Mouse (Mus musculus) liver, embryonic 15.5 days (tissue): ENCODE results near the gene St6gal1. TPM values are rescaled to one million over a fixed set of nuclear protein-coding genes. Genes with fewer than 3 reads are reported as not detected.

Experiments used
- ATAC-seq: fragments of 200-750 bp; cut with Nextera tagmentation; 2 replicates; pipeline ENCODE4 v1.8.0; 2017; ENCODE audit warnings: moderate number of reproducible peaks, mild to moderate bottlenecking, moderate library complexity; ENCODE audit not compliant: insufficient read depth
- H3K27ac ChIP-seq: fragments of 300-500 bp; sonication (generic); replicated peaks from 2 replicates; pipeline ENCODE4 v1.5.1; 2015; ENCODE audit warnings: mild to moderate bottlenecking, inconsistent platforms
- H3K27me3 ChIP-seq: fragments of 300-500 bp; sonication (generic); 2 replicates; pipeline ENCODE4 v1.6.1; 2015; ENCODE audit warnings: mild to moderate bottlenecking, inconsistent platforms
- H3K36me3 ChIP-seq: fragments of 300-500 bp; sonication (generic); replicated peaks from 2 replicates; pipeline ENCODE4 v1.6.1; 2015; ENCODE audit warnings: moderate library complexity, mild to moderate bottlenecking, inconsistent platforms
- H3K4me1 ChIP-seq: fragments of 300-500 bp; sonication (generic); replicated peaks from 2 replicates; pipeline ENCODE4 v1.6.1; 2015; ENCODE audit warnings: inconsistent platforms
- H3K4me2 ChIP-seq: fragments of 300-500 bp; sonication (generic); 2 replicates; pipeline ENCODE4 v1.6.1; 2015; ENCODE audit warnings: moderate library complexity, mild to moderate bottlenecking, inconsistent platforms
- H3K4me3 ChIP-seq: fragments of 300-500 bp; sonication (generic); replicated peaks from 2 replicates; pipeline ENCODE4 v1.5.1; 2015; ENCODE audit warnings: mild to moderate bottlenecking, inconsistent platforms
- H3K9ac ChIP-seq: fragments of 300-500 bp; sonication (generic); 2 replicates; pipeline ENCODE4 v1.6.1; 2015; ENCODE audit warnings: moderate library complexity, mild to moderate bottlenecking, inconsistent platforms
- H3K9me3 ChIP-seq: fragments of 300-500 bp; sonication (generic); replicated peaks from 2 replicates; pipeline ENCODE4 v1.6.1; 2016; ENCODE audit warnings: inconsistent platforms
- WGBS: fragments of 180-500 bp; shearing (Covaris S2); methylation state at CpG from one replicate; pipeline ENCODE4 v1.1.7; 2015; ENCODE audit warnings: mixed read lengths; ENCODE audit not compliant: insufficient replicate concordance; 5-methylcytosine and 5-hydroxymethylcytosine counted together
- polyA plus RNA-seq: library from polyadenylated mRNA; unstranded; fragments of >200 nt; fragmentation: Nextera tagmentation; extraction: Ambion mirVana; gene quantifications from 2 replicates; pipeline ENCODE4 v1.2.1, GENCODE M21; 2015

The St6gal1 gene
- polyA plus RNA-seq, 1 experiment from 2014 or later, result 12.9 TPM

DNA sequence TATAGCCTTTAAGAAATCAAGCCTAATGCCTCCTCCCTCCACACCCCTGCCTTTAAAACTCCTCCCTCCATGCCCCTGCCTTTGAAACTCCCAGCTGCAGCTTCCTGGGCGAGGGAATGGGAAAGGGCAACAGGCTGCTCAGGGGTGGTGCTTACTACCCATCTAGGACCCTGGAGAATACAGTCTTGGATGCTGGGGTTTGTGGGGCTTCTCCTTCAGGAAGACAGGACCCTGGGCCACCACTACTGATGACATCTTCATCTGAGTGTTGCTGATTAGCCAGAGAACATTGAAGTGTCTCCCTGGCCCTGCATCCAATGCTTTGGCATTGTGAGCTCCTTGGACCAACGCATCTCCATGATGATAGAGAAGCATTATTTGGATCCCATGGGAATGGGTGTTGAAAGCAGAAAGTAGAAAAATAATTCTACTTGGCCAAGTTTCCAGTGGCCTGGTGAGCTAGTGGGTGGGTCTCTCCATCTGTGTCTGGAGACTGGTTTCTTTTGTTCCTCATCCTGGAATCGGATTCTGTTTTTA lies 137.0 kb downstream of the St6gal1 start:
- H3K27ac ChIP-seq, result no peak overlapping the region
- WGBS, result 49% methylated on average over 3 of the region's 3 CpGs

DNA sequence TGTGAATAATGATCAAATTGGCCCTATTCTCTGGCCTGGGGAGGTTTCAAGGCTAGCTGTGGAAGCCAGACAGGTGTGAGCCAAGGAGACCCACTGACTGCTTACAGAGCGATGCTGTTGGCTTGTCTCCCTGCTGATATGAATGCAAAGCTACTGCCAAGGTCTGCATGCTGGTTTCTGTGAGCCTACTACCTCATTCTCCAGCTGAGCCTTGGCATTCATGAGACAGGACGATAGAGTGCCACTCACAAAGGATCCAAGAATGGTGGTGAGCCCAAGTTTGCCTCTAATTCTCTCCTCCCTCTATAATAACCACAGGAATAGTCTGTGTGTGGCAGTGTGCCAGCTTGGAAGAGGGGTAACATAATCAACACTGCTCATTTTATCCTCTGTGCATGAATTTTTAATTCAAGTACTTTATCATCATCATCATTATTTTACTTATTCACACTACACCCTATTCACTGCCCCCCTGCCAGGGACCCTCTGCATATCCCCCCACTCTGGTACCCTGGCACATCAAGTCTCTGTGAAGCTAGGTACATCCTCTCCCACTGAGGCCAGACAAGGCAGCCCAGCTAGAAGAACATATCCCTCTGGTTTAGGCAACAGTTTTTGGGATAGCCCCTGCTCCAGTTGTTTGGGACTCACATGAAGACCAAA lies 139.9 kb downstream of the St6gal1 start:
- H3K27ac ChIP-seq, result no peak overlapping the region
- no peak overlapping the region for H3K4me2 ChIP-seq
- 49% methylated on average over 2 of the region's 2 CpGs for WGBS
- H3K4me1 ChIP-seq, result no peaks in the 10 kb centered on the region
- no peaks in the 10 kb centered on the region for H3K27me3 ChIP-seq
- H3K4me3 ChIP-seq, result no peak overlapping the region
- ATAC-seq, result no peak
- H3K36me3 ChIP-seq, result 0 out of 2 replicates have a peak, but pooled peaks cover 7% of the 10 kb centered on the region
- H3K9ac ChIP-seq, result no peak overlapping the region
- H3K9me3 ChIP-seq, result no peaks in the 10 kb centered on the region

More for the DNA sequence above, 137.0 kb downstream of the St6gal1 start:
- H3K4me2 ChIP-seq, result no peak overlapping the region
- H3K9ac ChIP-seq, result no peak overlapping the region
- no peaks in the 10 kb centered on the region for H3K9me3 ChIP-seq
- no peaks in the 10 kb centered on the region for H3K27me3 ChIP-seq
- H3K36me3 ChIP-seq, result peaks cover 9% of the 10 kb centered on the region; the same call in 1 of the 2 replicates
- no peak overlapping the region for H3K4me3 ChIP-seq
- H3K4me1 ChIP-seq, result no peaks in the 10 kb centered on the region
- no peak for ATAC-seq

DNA sequence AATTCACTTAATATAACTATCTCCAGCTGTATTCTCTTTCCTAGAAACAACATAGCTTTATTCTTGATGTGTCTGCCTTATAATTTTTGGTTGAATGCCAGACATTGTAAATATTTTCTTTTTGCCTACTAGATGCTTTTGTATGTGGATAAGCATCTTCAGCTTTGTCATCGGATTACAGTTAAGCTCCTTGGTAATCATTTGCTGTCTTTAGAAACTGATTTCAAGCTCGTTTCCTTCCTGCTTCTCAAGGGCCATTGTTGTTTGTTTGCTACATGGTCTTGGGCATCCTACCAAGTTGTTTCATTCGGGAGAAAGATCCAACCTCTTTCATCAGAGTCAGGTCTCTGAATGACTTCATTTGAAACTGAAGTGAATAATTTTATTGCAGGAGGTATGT lies 144.6 kb downstream of the St6gal1 start:
- H3K27ac ChIP-seq, result no peak overlapping the region
- H3K9me3 ChIP-seq, result no peaks in the 10 kb centered on the region
- no peaks in the 10 kb centered on the region for H3K27me3 ChIP-seq
- no peak overlapping the region for H3K4me3 ChIP-seq
- 25% methylated on average over 3 of the region's 3 CpGs for WGBS
- H3K36me3 ChIP-seq, result no peaks in the 10 kb centered on the region
- H3K4me1 ChIP-seq, result no peaks in the 10 kb centered on the region
- no peak overlapping the region for H3K9ac ChIP-seq
- ATAC-seq, result no peak
- H3K4me2 ChIP-seq, result no peak overlapping the region

- H3K4me1 ChIP-seq, result no peaks in the 10 kb centered on the region
- H3K4me2 ChIP-seq, result no peak overlapping the region
- no peaks in the 10 kb centered on the region for H3K9me3 ChIP-seq
- no peak overlapping the region for H3K9ac ChIP-seq
- no peak for ATAC-seq
- H3K36me3 ChIP-seq, result no peaks in the 10 kb centered on the region
- no peak overlapping the region for H3K4me3 ChIP-seq
- no peaks in the 10 kb centered on the region for H3K27me3 ChIP-seq
- 67% methylated on average over 7 of the region's 7 CpGs for WGBS
- H3K27ac ChIP-seq, result no peak overlapping the region
Observed at GRCm38 (mm10) chr16:23370724-23371123, 146.2 kb downstream of the St6gal1 start.

- H3K4me3 ChIP-seq, result no peak overlapping the region
- ATAC-seq, result no peak
- no peak overlapping the region for H3K4me2 ChIP-seq
- H3K27me3 ChIP-seq, result no peaks in the 10 kb centered on the region
- H3K9me3 ChIP-seq, result no peaks in the 10 kb centered on the region
- no peaks in the 10 kb centered on the region for H3K36me3 ChIP-seq
- no peak overlapping the region for H3K9ac ChIP-seq
- 48% methylated on average over 2 of the region's 2 CpGs for WGBS
- H3K27ac ChIP-seq, result no peak overlapping the region
- no peaks in the 10 kb centered on the region for H3K4me1 ChIP-seq
Observed at GRCm38 (mm10) chr16:23372340-23372739, 147.8 kb downstream of the St6gal1 start.

GRCm38 (mm10) chr16:23374068-23374467 lies 149.5 kb downstream of the St6gal1 start:
- Histone ChIP-seq H3K4me1 (no peaks in the 10 kb centered on the region), H3K27me3 (no peaks in the 10 kb centered on the region), H3K36me3 (no peaks in the 10 kb centered on the region), H3K9ac (no peak overlapping the region), H3K4me3 (no peak overlapping the region), H3K4me2 (no peak overlapping the region), H3K27ac (no peak overlapping the region), H3K9me3 (no peaks in the 10 kb centered on the region)
- 59% methylated on average over 4 of the region's 4 CpGs for WGBS
- ATAC-seq, result no peak

GRCm38 (mm10) chr16:23374938-23375337 lies 150.4 kb downstream of the St6gal1 start:
- ATAC-seq, result no peak
- no peak overlapping the region for H3K9ac ChIP-seq
- no peaks in the 10 kb centered on the region for H3K36me3 ChIP-seq
- 16% methylated on average over 5 of the region's 5 CpGs for WGBS
- H3K4me1 ChIP-seq, result no peaks in the 10 kb centered on the region
- no peaks in the 10 kb centered on the region for H3K27me3 ChIP-seq
- H3K9me3 ChIP-seq, result no peaks in the 10 kb centered on the region
- no peak overlapping the region for H3K4me2 ChIP-seq
- H3K27ac ChIP-seq, result no peak overlapping the region
- no peak overlapping the region for H3K4me3 ChIP-seq

GRCm38 (mm10) chr16:23376189-23376588 lies 151.6 kb downstream of the St6gal1 start:
- Histone ChIP-seq H3K4me3 (no peak overlapping the region), H3K27me3 (no peaks in the 10 kb centered on the region), H3K27ac (no peak overlapping the region), H3K4me1 (no peaks in the 10 kb centered on the region), H3K4me2 (no peak overlapping the region), H3K9me3 (no peaks in the 10 kb centered on the region), H3K9ac (no peak overlapping the region), H3K36me3 (no peaks in the 10 kb centered on the region)
- no peak for ATAC-seq
- WGBS, result 33% methylated on average over 10 of the region's 10 CpGs

GRCm38 (mm10) chr16:23379536-23380230 lies 155.1 kb downstream of the St6gal1 start:
- WGBS, result 59% methylated on average over 3 of the region's 3 CpGs
- no peak for ATAC-seq
- no peak overlapping the region for H3K4me3 ChIP-seq
- no peaks in the 10 kb centered on the region for H3K4me1 ChIP-seq
- H3K9ac ChIP-seq, result no peak overlapping the region
- no peak overlapping the region for H3K4me2 ChIP-seq
- H3K36me3 ChIP-seq, result no peaks in the 10 kb centered on the region
- H3K27ac ChIP-seq, result no peak overlapping the region
- no peaks in the 10 kb centered on the region for H3K27me3 ChIP-seq
- no peaks in the 10 kb centered on the region for H3K9me3 ChIP-seq

DNA sequence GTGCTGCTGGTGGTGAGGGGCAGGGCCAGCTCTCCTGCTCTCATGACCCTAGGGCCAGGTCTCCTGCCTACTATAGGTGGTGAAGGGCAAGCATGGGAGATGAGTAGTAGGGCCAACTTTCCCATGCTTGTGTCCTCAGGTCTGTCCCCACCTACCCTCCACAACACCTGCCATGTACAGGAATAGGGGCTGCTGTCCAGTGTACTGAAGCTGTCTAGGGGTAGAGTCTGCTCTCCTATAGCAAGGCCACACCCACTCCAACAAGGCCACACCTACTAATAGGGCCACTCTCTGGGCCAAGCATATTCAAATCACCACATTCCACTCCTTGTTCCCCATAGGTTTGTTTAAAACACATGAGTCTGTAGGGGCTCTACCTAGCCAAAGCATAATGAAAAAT lies 159.8 kb downstream of the St6gal1 start:
- Histone ChIP-seq H3K9me3 (no peaks in the 10 kb centered on the region), H3K36me3 (no peaks in the 10 kb centered on the region), H3K9ac (no peak overlapping the region), H3K27me3 (no peaks in the 10 kb centered on the region), H3K4me1 (no peaks in the 10 kb centered on the region), H3K27ac (no peak overlapping the region), H3K4me2 (no peak overlapping the region), H3K4me3 (no peak overlapping the region)
- ATAC-seq, result no peak

GRCm38 (mm10) chr16:23397931-23398330 lies 173.4 kb downstream of the St6gal1 start:
- no peaks in the 10 kb centered on the region for H3K9me3 ChIP-seq
- no peak for ATAC-seq
- no peaks in the 10 kb centered on the region for H3K27me3 ChIP-seq
- 50% methylated on average over 5 of the region's 5 CpGs for WGBS
- no peaks in the 10 kb centered on the region for H3K36me3 ChIP-seq
- H3K4me3 ChIP-seq, result no peak overlapping the region
- 0 out of 2 replicates have a peak, but pooled peaks cover 2% of the 10 kb centered on the region for H3K4me1 ChIP-seq
- no peak overlapping the region for H3K9ac ChIP-seq
- H3K27ac ChIP-seq, result no peak overlapping the region
- H3K4me2 ChIP-seq, result no peak overlapping the region
